Mouse (Mus musculus) erythroblast, adult 5-6 weeks (primary cell): Measurements from ENCODE around the gene Tcerg1l. TPM values are rescaled to one million over a fixed set of nuclear protein-coding genes. Genes with fewer than 3 reads are reported as not detected.

Source experiments
- ATAC-seq: replicated peaks from 2 replicates; pipeline ENCODE4 v1.8.0; 2016; ENCODE audit warnings: moderate number of reproducible peaks, mild to moderate bottlenecking, moderate TSS enrichment, inconsistent platforms; ENCODE audit not compliant: poor library complexity, low FRiP score, severe bottlenecking
- total RNA-seq, 2 experiments: library from RNA; stranded (forward) in 1 of 2; stranded (reverse) in 1 of 2; fragments of 150-400 nt in 1 of 2; fragments of 200-764, 138-1000 nt in 1 of 2; gene quantifications; 2 replicates each; pipeline versions ENCODE4 v1.2.3 to v1.2.4; 2015 to 2017; ENCODE audit warnings: low replicate concordance in 2 of 2

The Tcerg1l gene
- total RNA-seq (2015; ENCODE audit: low replicate concordance) (not detected in 2 replicates), total RNA-seq (2017; ENCODE audit: low replicate concordance) (1.5 TPM in 1 of 2 replicates, not detected in the other)

DNA sequence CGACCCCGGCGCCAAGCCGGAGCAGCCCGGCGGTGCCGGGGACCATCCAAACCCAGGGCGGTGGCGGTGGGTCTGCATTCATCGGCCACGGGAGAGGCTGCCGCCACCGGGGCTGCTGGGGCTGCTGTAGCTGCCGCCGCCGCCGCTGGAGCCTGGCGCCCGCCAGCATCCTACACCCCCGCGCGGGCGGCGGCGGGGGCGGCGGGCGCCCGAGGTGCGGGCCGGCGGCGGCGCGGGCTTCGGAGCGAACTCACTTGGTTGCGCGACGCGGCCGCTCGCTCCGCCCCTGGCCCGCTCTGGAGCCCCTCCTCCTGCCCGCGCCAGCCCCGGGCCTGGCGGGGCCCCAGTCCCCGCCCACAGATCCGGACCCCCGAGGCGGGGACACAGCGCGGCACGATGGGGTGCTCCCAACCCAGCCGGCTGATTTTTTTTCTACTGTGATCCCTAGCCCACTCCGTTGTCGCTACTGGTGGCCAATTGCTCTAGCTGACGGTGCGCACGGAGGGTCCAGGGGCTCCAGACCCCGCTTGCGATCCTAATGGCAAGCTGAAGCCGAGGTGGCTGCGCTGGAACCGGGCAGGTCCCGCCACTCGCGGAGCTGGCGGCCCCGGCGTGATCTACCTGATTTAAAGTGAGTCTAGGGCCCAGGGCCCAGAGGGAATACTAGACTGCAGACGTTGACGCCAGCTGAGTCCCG, at the start of gene Tcerg1l:
Gene Tcerg1l, minus strand, starts transcription at position 246 of the 697 bp plus-strand sequence.
- no peak for ATAC-seq

DNA sequence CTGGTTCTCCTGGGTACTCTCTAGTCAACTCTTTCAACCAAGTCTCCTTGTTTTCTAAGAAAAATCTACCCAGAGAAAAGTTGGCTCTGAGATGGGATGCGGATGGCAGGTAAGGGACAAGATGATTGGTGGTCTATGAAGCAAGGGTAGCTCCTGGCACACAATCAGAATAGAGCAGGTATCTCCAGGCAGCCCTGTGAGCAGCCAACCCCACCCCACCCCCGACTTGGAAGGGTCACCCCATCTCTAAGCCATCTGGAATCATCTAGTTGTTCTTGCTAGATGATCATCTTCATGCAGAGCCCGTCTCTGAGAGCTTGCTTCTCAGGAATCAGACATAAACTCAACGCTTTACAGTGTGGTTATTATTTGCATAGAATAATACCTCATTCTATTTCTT, 44.6 kb upstream of the Tcerg1l start:
- ATAC-seq, result no peak

DNA sequence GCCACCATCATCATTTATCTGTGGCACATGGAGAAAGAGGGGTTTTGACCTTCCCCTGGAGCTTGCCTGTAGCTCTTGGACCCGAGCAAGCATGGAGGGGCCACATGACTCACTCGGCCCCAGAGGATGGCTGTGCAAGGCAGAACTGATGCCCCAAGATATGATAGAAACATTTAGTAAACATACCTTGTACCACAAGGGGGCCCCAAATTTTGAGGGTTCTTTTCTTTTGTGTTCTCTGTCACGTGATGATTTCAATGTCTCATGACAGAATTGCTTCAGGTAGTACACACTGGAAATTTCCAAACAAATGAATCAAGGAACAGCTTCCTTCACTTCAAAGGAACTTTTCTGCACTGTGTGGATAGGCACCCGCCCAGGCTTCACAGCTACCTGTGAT, 35.0 kb upstream of the Tcerg1l start:
- ATAC-seq, result no peak

DNA sequence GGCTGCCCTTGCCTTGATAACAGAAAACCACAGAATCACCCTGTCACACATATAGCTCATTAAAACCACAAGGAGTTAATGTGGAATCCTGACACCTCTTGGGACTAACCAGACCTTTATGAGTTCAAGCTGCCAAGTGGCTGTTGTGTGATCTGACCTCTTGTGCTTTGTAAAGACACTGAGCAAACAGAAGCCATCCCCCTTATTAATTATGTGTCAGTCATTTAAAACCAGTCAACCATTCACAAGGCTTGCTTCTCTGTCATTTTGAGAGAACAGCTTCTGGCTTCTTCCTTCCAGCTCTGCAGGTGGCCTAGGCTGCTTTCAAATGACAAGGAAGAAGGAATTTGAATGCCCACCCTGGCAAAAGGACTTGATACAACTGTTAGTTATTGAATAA, 33.9 kb upstream of the Tcerg1l start:
- ATAC-seq, result no peak

DNA sequence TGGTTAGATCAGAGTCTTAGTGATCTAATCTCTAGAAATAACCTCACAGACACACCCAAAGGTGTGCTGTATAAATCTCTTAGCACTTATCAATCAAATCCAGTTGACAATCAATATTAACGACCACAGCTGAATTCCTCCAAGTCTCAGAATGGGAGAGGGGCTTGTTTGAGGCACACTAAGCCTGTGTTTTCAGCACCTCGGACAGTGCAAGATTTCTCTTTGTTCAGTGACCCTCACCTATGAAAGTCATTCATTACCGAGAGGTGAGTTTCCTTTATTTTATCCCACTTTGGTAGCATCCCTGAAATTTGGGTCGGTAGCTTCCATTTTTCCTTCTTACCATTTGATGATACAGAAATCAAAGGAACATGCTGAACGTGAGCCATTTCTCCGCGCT, 32.4 kb upstream of the Tcerg1l start:
- ATAC-seq, result no peak

DNA sequence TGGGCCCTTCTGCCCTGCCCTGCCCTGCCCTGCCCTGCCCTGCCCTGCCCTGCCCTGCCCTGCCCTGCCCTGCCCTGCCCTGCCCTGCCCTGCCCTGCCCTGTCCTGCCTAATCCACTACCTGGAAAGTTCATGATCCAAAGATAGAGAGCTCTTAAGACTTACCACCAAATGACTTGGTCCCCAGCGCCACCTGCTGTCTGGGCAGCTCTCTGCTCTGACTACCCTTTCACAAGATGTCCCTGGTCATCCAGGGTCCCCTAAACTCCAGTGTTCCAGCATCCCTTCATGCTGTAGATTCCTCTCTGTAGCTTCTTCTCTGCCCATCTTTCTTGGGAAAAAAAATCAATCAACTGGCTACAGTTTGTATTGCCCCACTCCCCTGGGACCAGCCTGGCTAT, 31.3 kb upstream of the Tcerg1l start:
- ATAC-seq, result no peak

DNA sequence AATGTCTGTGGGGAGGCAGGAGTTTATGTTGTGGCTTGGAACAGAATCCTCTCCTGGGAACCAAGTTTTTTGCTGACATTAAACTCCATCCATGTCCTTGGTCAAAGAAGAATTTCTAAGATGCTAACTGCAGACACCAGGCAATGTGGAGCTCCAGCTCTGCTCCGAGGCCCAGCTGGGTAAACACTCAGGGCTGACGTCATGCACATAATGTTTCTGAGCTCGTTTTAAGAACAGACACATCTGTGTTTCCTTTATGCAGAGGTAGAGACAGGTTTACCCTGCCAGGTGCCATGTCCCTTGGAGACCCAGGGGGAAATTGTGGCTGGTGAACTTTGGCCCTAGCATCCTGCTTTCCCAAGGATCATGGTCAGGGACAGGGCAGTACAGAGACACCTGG, 29.9 kb upstream of the Tcerg1l start:
- ATAC-seq, result no peak

DNA sequence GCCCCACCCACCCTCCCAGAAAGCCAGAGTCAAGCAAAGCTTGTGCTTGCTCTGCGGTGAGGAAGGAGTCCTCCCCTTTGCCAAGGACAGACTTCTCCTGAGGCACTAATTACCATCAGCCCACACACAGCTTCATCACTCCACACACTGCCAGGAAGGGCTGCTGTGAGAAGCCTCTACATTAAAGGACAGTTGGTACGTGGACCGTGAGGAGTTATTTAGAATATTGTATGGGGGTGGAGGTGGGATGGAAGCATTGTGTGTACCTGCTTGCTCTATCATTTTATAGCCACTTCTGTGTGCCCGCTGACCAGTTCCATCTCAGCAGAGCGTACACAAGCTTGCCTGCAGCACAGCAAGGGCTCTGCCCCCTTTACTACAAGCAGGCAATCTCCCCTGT, 16.0 kb upstream of the Tcerg1l start:
- ATAC-seq, result no peak

DNA sequence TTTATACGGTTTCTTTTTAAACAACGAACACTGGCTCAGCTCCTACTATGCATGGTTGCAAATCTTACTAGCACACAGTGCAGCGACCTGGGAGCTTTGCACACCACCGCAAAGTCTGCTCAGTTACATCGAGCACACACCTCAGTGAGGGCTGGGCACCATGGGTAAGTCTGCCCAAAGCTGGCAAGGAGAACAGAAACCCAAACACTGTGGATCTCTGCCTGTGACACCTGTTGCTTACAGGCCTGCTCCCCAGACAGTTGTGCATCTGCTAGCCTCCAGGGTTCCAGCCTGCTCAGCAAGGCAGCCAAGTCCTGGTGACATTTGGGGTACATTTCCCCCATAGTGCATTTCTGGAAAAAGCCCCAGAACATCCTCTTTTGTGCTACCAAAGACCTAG, 4.1 kb upstream of the Tcerg1l start:
- no peak for ATAC-seq

DNA sequence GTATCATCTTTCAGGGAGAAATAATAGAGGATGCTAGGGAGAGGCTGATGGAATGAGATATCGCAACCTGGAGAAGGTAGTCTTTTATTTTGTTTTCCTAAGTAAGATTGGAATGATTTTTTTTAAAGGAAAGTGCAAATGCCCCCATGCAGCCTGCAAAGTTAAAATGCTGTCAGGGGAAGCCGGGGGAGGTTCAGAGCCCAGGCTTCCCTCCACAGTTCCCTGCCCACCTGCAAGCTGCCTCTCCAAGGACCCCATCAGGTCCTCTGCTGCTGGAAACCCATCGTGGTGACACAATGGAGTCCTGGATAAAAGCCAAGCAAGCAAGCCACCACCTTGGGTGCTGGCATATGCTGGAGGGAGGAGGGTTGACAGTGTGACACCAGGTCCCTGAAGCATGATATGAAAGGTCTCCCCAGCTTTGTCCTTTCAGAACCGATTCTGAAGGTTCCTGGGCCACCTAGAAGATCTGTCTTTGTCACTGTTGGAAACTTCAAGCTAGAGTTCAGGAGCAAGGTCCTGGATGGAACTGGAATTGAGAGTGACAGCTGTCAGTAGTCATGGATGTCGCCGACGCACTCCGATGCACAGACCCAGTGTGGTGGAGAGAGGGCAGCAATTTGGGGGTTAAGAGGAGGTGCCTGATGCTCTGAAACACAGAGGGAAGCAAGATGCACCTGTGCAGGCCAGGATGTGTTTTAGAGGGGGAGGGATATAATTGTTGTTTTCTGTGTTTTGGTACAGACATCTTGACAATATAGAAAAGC, 3.2 kb upstream of the Tcerg1l start:
- ATAC-seq, result no peak

DNA sequence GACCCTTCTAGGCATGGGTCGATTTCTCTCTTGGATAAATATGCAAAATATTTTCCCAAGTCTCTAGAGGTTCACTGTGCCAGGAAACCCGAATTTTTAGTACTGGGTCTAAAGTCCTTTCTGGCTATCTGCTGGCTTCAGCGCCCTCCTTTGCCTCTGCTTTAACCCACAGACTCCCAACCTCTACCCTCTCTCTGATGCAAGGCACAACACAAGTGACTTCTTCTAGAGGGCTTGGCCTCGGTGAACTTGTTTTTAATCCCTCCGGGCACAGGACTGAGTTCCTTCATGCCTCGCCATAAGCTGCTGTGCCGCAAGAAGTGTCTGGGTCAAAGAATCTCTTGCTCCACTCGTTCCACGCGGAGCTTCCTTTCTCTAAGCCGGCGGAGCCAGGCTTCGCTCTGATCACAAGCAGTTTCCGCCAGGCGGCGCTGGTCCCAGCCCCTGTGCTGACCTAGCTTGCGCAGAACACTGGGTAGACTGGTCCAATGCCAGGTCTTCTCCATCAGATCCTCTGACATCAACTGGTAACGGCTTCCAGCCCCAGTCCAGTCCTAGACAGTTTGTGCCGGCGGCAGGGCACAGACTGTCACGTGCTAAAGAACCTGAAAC, 758 bp upstream of the Tcerg1l start:
- ATAC-seq, result no peak

DNA sequence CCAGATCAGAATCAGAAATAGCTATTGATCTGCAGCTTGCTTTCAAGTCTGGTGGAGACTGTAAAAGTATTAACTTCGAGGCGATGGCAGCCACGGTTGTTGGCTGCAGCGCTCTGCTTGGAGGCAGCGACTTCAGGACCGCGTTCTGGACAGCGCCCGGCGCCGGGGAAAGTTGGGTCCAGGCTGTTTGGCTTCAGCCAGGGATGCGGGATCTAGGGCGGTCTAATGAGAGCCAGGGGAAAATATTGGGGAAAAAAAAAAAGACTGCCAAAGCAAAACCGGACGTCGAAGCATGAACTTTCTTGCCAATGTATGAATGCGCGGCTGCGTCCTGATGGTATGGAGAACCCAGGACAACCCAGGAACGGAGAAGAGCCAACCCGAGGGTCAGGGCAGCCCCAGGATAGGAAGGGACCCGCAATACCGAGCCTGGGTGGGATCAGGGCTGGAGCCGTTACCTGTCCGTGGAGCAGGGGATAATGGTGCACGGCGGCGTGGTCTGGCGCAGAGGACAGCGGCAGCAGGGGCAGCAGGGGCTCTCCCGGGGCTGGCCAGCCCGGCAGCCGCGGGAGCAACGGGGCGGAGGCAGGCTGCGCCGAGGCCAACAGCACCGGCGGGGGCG, 556 bp downstream of the Tcerg1l start:
- ATAC-seq, result no peak

DNA sequence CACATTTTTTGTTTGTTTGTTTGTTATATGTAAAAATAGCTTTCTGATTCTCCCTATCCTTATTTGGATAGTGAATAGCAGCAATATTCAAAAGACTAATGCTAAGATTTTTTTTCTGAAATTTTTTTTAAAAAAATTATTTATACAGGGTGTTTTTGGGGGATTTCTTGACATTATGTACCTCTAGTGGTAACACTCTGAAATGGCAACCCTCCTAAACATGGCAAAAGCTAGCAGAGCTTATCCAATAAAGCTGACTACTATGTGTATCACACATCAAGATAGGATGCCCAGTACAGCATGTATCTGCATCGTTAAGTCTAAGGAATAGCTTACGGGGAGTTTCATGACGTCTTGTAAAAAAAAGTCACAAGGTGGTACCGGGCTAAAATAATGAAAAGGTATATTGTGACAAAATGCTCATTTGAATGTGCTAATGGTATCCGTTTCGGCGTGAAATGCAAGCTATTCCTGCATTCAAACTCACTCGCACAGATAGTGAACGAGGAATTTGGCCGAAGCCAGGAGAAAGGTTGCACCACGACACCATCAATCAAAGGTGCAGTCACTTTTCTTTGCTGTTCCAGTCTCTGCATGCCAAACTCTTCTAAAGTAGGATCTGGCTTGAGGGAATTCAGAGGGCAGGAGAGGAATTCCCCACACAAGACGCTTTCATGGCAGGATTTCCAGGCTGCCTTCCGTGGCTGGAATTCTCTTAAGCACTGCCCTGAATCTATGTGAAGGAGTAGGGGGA, 1.2 kb downstream of the Tcerg1l start:
- no peak for ATAC-seq

DNA sequence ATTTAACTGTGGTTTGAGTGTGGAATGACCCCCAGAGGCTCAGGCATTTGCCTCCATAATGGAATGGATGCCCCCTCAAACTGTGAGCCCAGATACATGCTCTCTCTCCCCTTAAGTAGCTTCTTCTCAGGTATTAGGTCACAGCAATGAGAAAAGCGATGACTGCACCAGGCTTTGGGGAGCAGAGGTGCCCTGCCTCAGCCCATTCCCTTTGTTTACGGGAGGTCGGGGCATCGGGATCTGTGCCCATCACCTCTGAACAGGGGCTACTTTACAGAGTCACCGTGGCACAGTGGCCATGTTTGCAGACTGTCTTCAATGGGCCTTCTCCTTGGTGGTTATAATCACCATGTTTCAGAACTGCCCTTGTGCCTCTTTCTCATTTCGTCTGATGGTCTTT, 7.6 kb downstream of the Tcerg1l start:
- ATAC-seq, result no peak

DNA sequence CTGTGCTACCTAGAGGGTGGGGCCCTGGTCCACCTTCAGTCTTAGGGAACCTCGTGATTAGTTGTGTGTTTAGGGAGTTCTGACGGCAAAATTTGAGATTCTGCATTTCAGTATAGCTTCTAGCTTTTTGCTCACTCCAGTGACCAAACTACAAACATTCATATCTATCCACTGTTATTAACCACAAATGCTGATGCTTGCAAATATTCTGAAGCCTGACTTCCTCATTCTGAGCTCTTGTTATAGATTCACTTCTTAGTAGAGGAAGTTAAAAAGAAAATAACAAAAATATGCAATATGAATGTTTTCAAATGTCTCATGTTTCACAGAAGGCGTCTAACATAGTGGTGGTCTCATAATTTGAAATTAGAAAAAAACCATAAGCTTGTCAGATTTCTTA, 8.5 kb downstream of the Tcerg1l start:
- no peak for ATAC-seq

DNA sequence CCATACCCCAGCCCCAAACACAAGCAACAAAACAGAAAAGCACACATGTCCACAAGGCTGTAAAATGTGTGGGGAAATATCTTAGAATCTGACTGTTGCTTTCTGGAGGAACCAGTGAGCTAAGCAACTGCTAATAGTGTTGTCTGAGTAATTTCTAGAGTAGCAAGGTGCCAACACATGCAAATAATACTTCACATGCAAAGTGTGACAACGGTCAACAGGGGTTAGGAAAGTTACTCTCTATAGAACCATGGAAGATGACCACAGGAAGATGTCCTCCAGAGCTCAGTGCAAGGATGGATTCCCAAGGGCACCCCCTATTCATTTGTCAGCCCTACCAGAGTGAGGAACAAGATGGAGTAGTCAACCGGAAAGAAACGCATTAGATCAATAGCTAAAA, 18.3 kb downstream of the Tcerg1l start:
- no peak for ATAC-seq

DNA sequence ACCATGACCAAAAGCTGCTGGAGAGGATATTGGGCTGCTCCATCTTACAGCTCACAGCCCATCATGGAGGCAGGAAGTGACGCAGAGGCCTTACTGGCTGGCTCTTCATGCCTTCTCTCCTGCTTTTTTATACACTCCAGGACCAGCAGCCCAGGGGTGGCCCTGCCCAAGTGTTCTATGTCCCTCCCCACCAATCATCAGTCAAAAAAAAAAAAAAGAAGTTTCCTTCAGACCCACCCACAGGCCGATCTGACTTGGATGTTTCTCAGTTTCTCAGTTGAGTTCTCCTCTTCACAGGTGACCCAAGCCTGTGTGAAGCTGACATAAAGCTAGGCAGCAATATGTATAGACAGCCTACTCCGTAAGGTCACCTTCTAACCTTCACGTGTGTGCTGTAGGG, 19.0 kb downstream of the Tcerg1l start:
- no peak for ATAC-seq

DNA sequence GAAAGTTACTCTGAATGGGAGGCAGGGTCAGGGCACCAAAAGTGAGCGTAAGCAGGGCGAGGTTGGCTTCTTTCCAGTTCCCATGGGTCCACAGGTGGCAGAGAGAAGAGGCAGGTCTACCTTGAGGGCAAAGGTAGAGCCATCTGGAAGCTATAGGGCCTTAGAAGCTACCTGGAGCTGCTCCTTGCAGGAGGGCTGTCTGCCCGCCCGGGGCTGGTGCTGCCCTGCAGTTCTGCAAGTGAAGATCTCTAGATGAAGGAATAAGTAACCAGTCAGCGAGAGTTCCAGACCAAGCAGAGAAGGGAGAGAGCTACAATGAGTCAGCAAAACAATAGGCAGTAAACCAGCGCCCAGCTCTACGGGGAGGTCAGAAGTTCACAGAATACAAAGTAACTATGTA, 22.0 kb downstream of the Tcerg1l start:
- no peak for ATAC-seq

DNA sequence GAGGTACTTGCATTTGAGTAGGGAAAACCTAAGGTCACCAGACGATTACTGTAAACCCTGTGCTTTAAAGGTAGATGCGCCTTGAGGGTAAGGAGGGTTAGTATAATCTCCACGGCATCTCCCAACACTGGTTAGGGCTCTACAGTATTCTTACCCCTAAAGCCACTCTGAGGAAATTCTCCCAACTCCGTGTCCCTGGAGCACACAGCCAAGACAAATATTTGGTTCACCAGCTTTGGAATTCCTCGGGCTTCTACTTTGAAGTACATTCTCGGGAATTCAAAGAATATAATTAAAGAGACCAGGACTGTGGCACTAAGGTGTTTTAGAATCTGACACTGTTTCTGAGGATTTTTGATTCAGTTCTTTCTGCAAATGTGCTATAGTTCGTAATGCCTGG, 23.2 kb downstream of the Tcerg1l start:
- no peak for ATAC-seq

DNA sequence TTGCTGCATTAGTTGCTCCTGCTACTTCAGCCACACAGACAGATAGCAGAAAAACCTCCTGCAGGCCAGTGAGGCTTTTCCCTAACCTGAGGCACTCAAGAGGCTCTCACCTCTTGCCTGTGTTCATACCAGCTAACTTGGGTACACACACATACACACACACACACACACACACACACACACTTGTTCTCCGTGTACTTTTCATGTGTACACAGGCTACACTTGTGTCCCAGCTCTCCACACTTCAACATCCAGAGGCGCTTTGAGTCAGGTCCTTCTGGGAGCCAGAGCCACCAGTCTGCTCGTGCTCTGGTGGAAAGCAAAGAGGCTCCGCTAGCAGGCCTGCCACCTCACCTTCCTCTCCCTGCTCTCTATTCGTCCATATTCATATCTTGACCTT, 24.0 kb downstream of the Tcerg1l start:
- no peak for ATAC-seq
